Mouse (Mus musculus) stomach, embryonic 14.5 days (tissue): ENCODE data around the gene Rpain. TPM values are rescaled to one million over a fixed set of nuclear protein-coding genes. Genes with fewer than 3 reads are reported as not detected.

ENCODE experiments used
- ATAC-seq: fragments of 200-750 bp; cut with Nextera tagmentation; 2 replicates; pipeline ENCODE4 v1.8.0; 2017; ENCODE audit warnings: low read depth, moderate TSS enrichment; ENCODE audit not compliant: insufficient number of reproducible peaks, insufficient read depth, low FRiP score
- H3K27ac ChIP-seq: fragments of 300-500 bp; sonication (generic); 2 replicates; pipeline ENCODE4 v1.5.1; 2014; ENCODE audit warnings: mild to moderate bottlenecking, low read length, moderate library complexity, mixed read lengths
- H3K27me3 ChIP-seq: fragments of 300-500 bp; sonication (generic); 2 replicates; pipeline ENCODE4 v1.6.1; 2014; ENCODE audit warnings: low read length, control low read depth, mixed read lengths; ENCODE audit not compliant: control insufficient read depth, insufficient read depth
- H3K36me3 ChIP-seq: fragments of 300-500 bp; sonication (generic); 2 replicates; pipeline ENCODE4 v1.6.1; 2014; ENCODE audit warnings: mild to moderate bottlenecking, control low read depth, low read length, moderate library complexity, mixed read lengths; ENCODE audit not compliant: control insufficient read depth, insufficient read depth
- H3K4me1 ChIP-seq: fragments of 300-500 bp; sonication (generic); 2 replicates; pipeline ENCODE4 v1.6.1; 2014; ENCODE audit warnings: low read length, control low read depth, mixed read lengths; ENCODE audit not compliant: control insufficient read depth, insufficient read depth
- H3K4me2 ChIP-seq: fragments of 300-500 bp; sonication (generic); replicated peaks from 2 replicates; pipeline ENCODE4 v1.6.1; 2014; ENCODE audit warnings: low read depth, low read length, control low read depth
- H3K4me3 ChIP-seq: fragments of 300-500 bp; sonication (generic); 2 replicates; pipeline ENCODE4 v1.5.1; 2014; ENCODE audit warnings: low read depth, low read length, control low read depth
- H3K9ac ChIP-seq: fragments of 300-500 bp; sonication (generic); replicated peaks from 2 replicates; pipeline ENCODE4 v1.6.1; 2014; ENCODE audit warnings: low read depth, mild to moderate bottlenecking, control low read depth, low read length, moderate library complexity, mixed read lengths
- H3K9me3 ChIP-seq: fragments of 300-500 bp; sonication (generic); 2 replicates; pipeline ENCODE4 v1.6.1; 2016; ENCODE audit warnings: low read depth, low read length, control low read depth; ENCODE audit not compliant: control insufficient read depth
- WGBS: fragments of 180-500 bp; shearing (Covaris S2); extraction: QIAGEN DNeasy Blood & Tissue Kit; methylation state at CpG from one replicate; pipeline ENCODE4 v1.1.7; 2014; 5-methylcytosine and 5-hydroxymethylcytosine counted together
- polyA plus RNA-seq: library from polyadenylated mRNA; unstranded; fragments of >200 nt; fragmentation: Nextera tagmentation; extraction: Ambion mirVana; gene quantifications from 2 replicates; pipeline ENCODE4 v1.2.1, GENCODE M21; 2014

Gene Rpain
- polyA plus RNA-seq, 1 experiment from 2014 or later: 88.2 TPM

GRCm38 (mm10) chr11:71007831-71008230, 37.8 kb downstream of the Rpain start:
- WGBS: 91% methylated on average over 7 of the region's 7 CpGs
- no peak for ATAC-seq
- H3K4me2 ChIP-seq: no peak overlapping the region
- H3K36me3 ChIP-seq: peaks cover 28% of the 10 kb centered on the region
- peaks cover 8% of the 10 kb centered on the region for H3K4me1 ChIP-seq
- H3K9me3 ChIP-seq: no peaks in the 10 kb centered on the region
- no peak overlapping the region for H3K4me3 ChIP-seq
- H3K27me3 ChIP-seq: no peaks in the 10 kb centered on the region
- no peak overlapping the region for H3K9ac ChIP-seq
- no peak overlapping the region for H3K27ac ChIP-seq

DNA sequence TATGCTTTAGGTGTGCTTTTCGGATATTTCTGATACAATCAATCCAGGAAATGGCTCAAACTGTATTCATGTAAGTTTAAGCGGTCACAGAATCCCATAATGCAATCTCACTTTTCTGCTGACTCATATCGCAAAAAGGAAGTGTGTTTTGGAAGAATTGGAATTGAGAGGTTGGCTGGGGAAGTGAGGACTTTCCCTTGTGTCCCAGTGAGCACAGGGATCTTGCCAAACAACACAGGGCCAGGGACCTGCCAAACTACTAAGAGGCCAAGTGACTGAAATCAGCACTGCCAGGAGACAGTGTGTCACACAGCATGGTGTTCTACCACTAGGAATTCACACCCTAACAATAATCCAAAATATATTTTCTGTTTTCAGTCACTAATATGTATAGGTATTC, 38.3 kb downstream of the Rpain start:
- no peaks in the 10 kb centered on the region for H3K9me3 ChIP-seq
- H3K27ac ChIP-seq: no peak overlapping the region
- H3K27me3 ChIP-seq: no peaks in the 10 kb centered on the region
- H3K9ac ChIP-seq: no peak overlapping the region
- 90% methylated on average over 3 of the region's 3 CpGs for WGBS
- H3K36me3 ChIP-seq: peaks cover 31% of the 10 kb centered on the region
- ATAC-seq: no peak
- no peak overlapping the region for H3K4me3 ChIP-seq
- H3K4me1 ChIP-seq: peaks cover 3% of the 10 kb centered on the region; the same call in 1 of the 2 replicates
- H3K4me2 ChIP-seq: no peak overlapping the region

- ATAC-seq: no peak
- Histone ChIP-seq H3K9me3 (no peaks in the 10 kb centered on the region), H3K27me3 (no peaks in the 10 kb centered on the region), H3K9ac (no peak overlapping the region), H3K27ac (no peak overlapping the region), H3K4me3 (no peak overlapping the region), H3K36me3 (peaks cover 33% of the 10 kb centered on the region), H3K4me2 (no peak overlapping the region), H3K4me1 (peaks cover 6% of the 10 kb centered on the region; the same call in 1 of the 2 replicates)
- WGBS: 93% methylated on average over 7 of the region's 7 CpGs
Observed at GRCm38 (mm10) chr11:71012743-71013142, 42.7 kb downstream of the Rpain start.

DNA sequence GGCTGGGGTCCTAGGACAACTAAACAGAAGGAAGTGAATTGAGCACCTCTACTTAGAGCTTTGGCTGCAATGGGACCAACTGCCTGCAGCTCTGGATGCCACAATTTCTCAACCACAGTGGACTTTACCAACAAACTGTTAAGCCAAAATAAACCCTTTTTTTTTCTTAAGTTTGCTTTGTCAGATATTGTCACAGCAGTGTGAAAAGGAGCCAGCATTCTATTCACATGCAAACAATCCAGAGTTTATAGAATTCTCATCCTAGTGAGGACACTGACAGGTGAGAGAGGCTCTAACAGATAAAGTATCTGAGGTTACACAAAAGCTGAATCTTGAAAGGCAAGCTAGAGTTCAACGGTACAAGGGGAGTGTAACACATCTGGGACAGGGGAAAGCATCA, 47.0 kb downstream of the Rpain start:
- H3K4me2 ChIP-seq: no peak overlapping the region
- peaks cover 22% of the 10 kb centered on the region for H3K4me1 ChIP-seq
- no peak overlapping the region for H3K27ac ChIP-seq
- H3K4me3 ChIP-seq: no peak overlapping the region
- H3K9ac ChIP-seq: no peak overlapping the region
- peaks cover 10% of the 10 kb centered on the region for H3K36me3 ChIP-seq
- no peaks in the 10 kb centered on the region for H3K27me3 ChIP-seq
- no peak for ATAC-seq
- WGBS: 85% methylated on average over 1 of the region's 1 CpGs
- H3K9me3 ChIP-seq: no peaks in the 10 kb centered on the region

- Histone ChIP-seq H3K36me3 (no peaks in the 10 kb centered on the region; the same call in 1 of the 2 replicates), H3K9me3 (no peaks in the 10 kb centered on the region), H3K4me2 (peak overlapping the region; percentile 54), H3K27me3 (no peaks in the 10 kb centered on the region), H3K9ac (peak overlapping the region; percentile 67), H3K27ac (peak overlapping the region; percentile 56), H3K4me1 (peaks cover 22% of the 10 kb centered on the region), H3K4me3 (peak overlapping the region; percentile 89)
- WGBS: 5% methylated on average over 28 of the region's 28 CpGs
- peak; percentile 8 for ATAC-seq
Observed at GRCm38 (mm10) chr11:71018416-71019200, 48.6 kb downstream of the Rpain start.

DNA sequence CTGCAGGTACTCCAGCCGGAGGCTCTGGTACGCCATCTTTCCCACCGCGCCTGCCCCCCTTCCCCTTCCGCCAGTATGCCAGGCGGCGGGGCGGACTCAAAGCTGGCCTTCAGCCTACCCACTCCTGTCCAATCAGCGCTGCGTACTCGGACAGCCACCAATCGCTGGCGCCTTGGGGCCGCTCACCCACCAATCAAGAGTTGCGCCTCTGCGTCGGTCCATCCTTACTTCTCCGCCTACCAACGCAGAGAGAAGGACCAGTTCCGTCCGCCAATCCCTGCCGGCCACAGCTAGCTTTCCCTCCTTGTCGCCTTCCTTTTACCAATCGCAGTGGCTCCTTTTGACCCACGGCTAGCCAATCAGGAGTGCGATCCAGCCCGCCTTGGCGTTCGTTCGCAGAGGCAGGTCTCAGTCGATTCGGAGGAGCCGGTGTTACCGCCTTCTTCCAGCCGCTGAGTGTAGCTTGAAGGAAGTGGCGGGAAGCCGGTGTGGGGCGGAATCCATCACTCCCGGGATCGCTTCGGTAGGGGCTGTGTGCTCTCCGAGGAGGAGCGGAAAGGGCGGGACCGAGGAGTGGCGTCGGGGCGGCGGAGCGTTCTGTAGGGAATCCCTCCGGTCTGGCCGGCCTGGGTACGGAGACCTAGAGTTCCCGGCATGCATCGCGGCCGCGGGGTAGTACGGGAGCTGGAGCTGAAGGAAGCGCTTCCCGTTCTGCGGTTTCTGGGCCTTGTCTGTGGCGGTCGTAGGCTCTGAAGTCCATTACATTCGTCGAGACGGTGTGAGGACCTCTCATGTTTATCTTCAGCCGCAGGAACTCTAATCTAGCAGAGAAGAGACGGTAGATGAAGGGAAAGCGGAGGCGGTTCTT, 49.4 kb downstream of the Rpain start, which contains the start of the genes Mis12 and Derl2:
TSS of gene Mis12 (plus strand) at position 411 of the 868 bp plus-strand sequence.
TSS of gene Derl2 (minus strand) at position 641 of the 868 bp plus-strand sequence.
- peak; percentile 100 for ATAC-seq
- Histone ChIP-seq H3K27ac (peak within 1 kb of the TSS; percentile 93), H3K9me3 (no peaks in the 10 kb centered on the region), H3K27me3 (no peaks in the 10 kb centered on the region), H3K9ac (peak within 1 kb of the TSS; percentile 77), H3K4me1 (peaks cover 22% of the 10 kb centered on the region), H3K4me3 (peak within 1 kb of the TSS; percentile 89), H3K36me3 (peaks cover 4% of the 10 kb centered on the region; the same call in 1 of the 2 replicates), H3K4me2 (peak within 1 kb of the TSS; percentile 79)
- WGBS: under 1% methylated on average over 71 of the region's 71 CpGs

Other genes with a start within 250 kb of the Rpain start
- gene Zfp3, start 206.0 kb upstream of the Rpain start, polyA plus RNA-seq: 4.5 and 7.0 TPM in 2 replicates
- 0.59 and 0.87 TPM in 2 replicates for gene Scimp, start 157.6 kb upstream of the Rpain start, polyA plus RNA-seq
- 32.5 and 33.1 TPM in 2 replicates for gene Rabep1, start 125.4 kb upstream of the Rpain start, polyA plus RNA-seq
- gene Nup88, start 240 bp upstream of the Rpain start, polyA plus RNA-seq: 123 and 137 TPM in 2 replicates
- 210 and 227 TPM in 2 replicates for gene C1qbp, start 12.8 kb downstream of the Rpain start, polyA plus RNA-seq
- 20.8 and 22.7 TPM in 2 replicates for gene Dhx33, start 34.2 kb downstream of the Rpain start, polyA plus RNA-seq
- gene Mis12, start 49.4 kb downstream of the Rpain start, polyA plus RNA-seq: 29.9 and 34.0 TPM in 2 replicates
- 42.6 and 43.3 TPM in 2 replicates for gene Derl2, start 49.6 kb downstream of the Rpain start, polyA plus RNA-seq
- 58.5 and 58.8 TPM in 2 replicates for gene 6330403K07Rik, start 63.3 kb downstream of the Rpain start, polyA plus RNA-seq
- 0.20 TPM in 1 of 2 replicates, not detected in the other for gene Nlrp1a, start 174.5 kb downstream of the Rpain start, polyA plus RNA-seq